Mouse (Mus musculus) embryonic facial prominence, embryonic 14.5 days (tissue): ENCODE data around the gene Hrh3. TPM values are rescaled to one million over a fixed set of nuclear protein-coding genes. Genes with fewer than 3 reads are reported as not detected.

ENCODE experiments used
- ATAC-seq: fragments of 200-750 bp; cut with Nextera tagmentation; 2 replicates; pipeline ENCODE4 v1.8.0; 2017; ENCODE audit warnings: low read depth, moderate number of reproducible peaks, moderate TSS enrichment
- DNase-seq: peaks from one replicate; pipeline ENCODE4 v3.0.0-alpha.2; 2015; ENCODE audit warnings: low spot score
- H3K27ac ChIP-seq: fragments of 300-500 bp; sonication (generic); replicated peaks from 2 replicates; pipeline ENCODE4 v1.5.1; 2014; ENCODE audit warnings: low read depth, mild to moderate bottlenecking, low read length, moderate library complexity
- H3K27me3 ChIP-seq: fragments of 300-500 bp; sonication (generic); replicated peaks from 2 replicates; pipeline ENCODE4 v1.6.1; 2014; ENCODE audit warnings: low read length; ENCODE audit not compliant: control insufficient read depth, insufficient read depth
- H3K36me3 ChIP-seq: fragments of 300-500 bp; sonication (generic); 2 replicates; pipeline ENCODE4 v1.6.1; 2014; ENCODE audit warnings: low read length, mixed read lengths; ENCODE audit not compliant: control insufficient read depth, insufficient read depth
- H3K4me1 ChIP-seq: fragments of 300-500 bp; sonication (generic); 2 replicates; pipeline ENCODE4 v1.6.1; 2014; ENCODE audit warnings: antibody characterized with exemption, low read length; ENCODE audit not compliant: control insufficient read depth, insufficient read depth
- H3K4me2 ChIP-seq: fragments of 300-500 bp; sonication (generic); 2 replicates; pipeline ENCODE4 v1.6.1; 2014; ENCODE audit warnings: low read depth, mild to moderate bottlenecking, low read length, moderate library complexity, mixed read lengths
- H3K4me3 ChIP-seq: fragments of 300-500 bp; sonication (generic); 2 replicates; pipeline ENCODE4 v1.5.1; 2014; ENCODE audit warnings: low read depth, mild to moderate bottlenecking, low read length
- H3K9ac ChIP-seq: fragments of 300-500 bp; sonication (generic); 2 replicates; pipeline ENCODE4 v1.6.1; 2014; ENCODE audit warnings: low read depth, mild to moderate bottlenecking, low read length, moderate library complexity, mixed read lengths
- H3K9me3 ChIP-seq: fragments of 300-500 bp; sonication (generic); 2 replicates; pipeline ENCODE4 v1.6.1; 2016; ENCODE audit warnings: low read length; ENCODE audit not compliant: control insufficient read depth
- WGBS: fragments of 180-500 bp; shearing (Covaris S2); extraction: QIAGEN DNeasy Blood & Tissue Kit; methylation state at CpG from one replicate; pipeline ENCODE4 v1.1.7; 2014; 5-methylcytosine and 5-hydroxymethylcytosine counted together
- polyA plus RNA-seq: library from polyadenylated mRNA; unstranded; fragments of >200 nt; fragmentation: Nextera tagmentation; extraction: Ambion mirVana; gene quantifications from 2 replicates; pipeline ENCODE4 v1.2.1, GENCODE M21; 2014

Hrh3 gene
- polyA plus RNA-seq, 1 experiment from 2014 or later = 0.11 TPM

- WGBS = 13% methylated on average over 14 of the region's 15 CpGs
- H3K4me3 ChIP-seq = no peak overlapping the region
- H3K36me3 ChIP-seq = no peaks in the 10 kb centered on the region
- no peak for DNase-seq
- H3K9me3 ChIP-seq = no peaks in the 10 kb centered on the region
- H3K4me2 ChIP-seq = peak overlapping the region; percentile 33; the same call in 1 of the 2 replicates
- no peak for ATAC-seq
- peaks cover 70% of the 10 kb centered on the region for H3K27me3 ChIP-seq
- H3K27ac ChIP-seq = no peak overlapping the region
- no peak overlapping the region for H3K9ac ChIP-seq
- peaks cover 8% of the 10 kb centered on the region; the same call in 1 of the 2 replicates for H3K4me1 ChIP-seq
Measured at GRCm38 (mm10) chr2:180099529-180099928, 4.8 kb downstream of the Hrh3 start.

DNA sequence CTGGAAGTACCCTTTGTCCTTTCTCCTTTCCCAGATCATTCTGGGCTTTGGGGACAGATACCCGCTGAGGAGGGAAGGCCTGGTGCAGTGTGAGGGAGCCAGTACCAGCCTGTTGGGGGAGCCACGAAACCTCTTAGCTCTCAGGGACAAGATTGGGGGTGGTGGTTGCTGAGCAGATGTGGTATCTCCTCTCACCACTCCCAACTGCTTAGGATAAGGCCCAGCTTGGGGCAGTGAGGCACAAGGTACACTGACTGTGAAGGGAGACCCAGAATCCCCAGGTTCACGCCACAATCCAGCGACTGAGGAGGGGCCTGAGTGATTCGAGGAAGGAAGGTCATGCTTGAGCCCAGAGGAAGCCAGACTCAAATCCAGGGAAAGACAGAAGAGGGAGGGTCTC, 6.1 kb downstream of the Hrh3 start:
- H3K9me3 ChIP-seq = no peaks in the 10 kb centered on the region
- no peak overlapping the region for H3K27ac ChIP-seq
- 40% methylated on average over 5 of the region's 5 CpGs for WGBS
- H3K4me3 ChIP-seq = no peak overlapping the region
- no peaks in the 10 kb centered on the region for H3K36me3 ChIP-seq
- peaks cover 56% of the 10 kb centered on the region for H3K27me3 ChIP-seq
- H3K9ac ChIP-seq = no peak overlapping the region
- DNase-seq (no peak), ATAC-seq (no peak)
- no peaks in the 10 kb centered on the region for H3K4me1 ChIP-seq
- H3K4me2 ChIP-seq = no peak overlapping the region

- ATAC-seq = no peak
- 39% methylated on average over 3 of the region's 3 CpGs for WGBS
Measured at GRCm38 (mm10) chr2:180097585-180097984, 6.7 kb downstream of the Hrh3 start.

GRCm38 (mm10) chr2:180095711-180096110, 8.6 kb downstream of the Hrh3 start:
- H3K9ac ChIP-seq = no peak overlapping the region
- ATAC-seq = peak; percentile 87
- H3K4me3 ChIP-seq = no peak overlapping the region
- 35% methylated on average over 4 of the region's 5 CpGs for WGBS
- peak; percentile 59 for DNase-seq
- no peaks in the 10 kb centered on the region for H3K36me3 ChIP-seq
- H3K27me3 ChIP-seq = peaks cover 32% of the 10 kb centered on the region
- H3K9me3 ChIP-seq = no peaks in the 10 kb centered on the region
- no peaks in the 10 kb centered on the region for H3K4me1 ChIP-seq
- no peak overlapping the region for H3K27ac ChIP-seq
- H3K4me2 ChIP-seq = no peak overlapping the region

More at GRCm38 (mm10) chr2:180097585-180097984, 6.7 kb downstream of the Hrh3 start:
- no peak for DNase-seq
- H3K4me2 ChIP-seq = no peak overlapping the region
- H3K9ac ChIP-seq = no peak overlapping the region
- H3K4me1 ChIP-seq = no peaks in the 10 kb centered on the region
- peaks cover 51% of the 10 kb centered on the region for H3K27me3 ChIP-seq
- no peaks in the 10 kb centered on the region for H3K36me3 ChIP-seq
- H3K4me3 ChIP-seq = no peak overlapping the region
- no peaks in the 10 kb centered on the region for H3K9me3 ChIP-seq
- no peak overlapping the region for H3K27ac ChIP-seq

GRCm38 (mm10) chr2:180090285-180090684, 14.0 kb downstream of the Hrh3 start:
- Histone ChIP-seq H3K4me2 (no peak overlapping the region), H3K4me1 (no peaks in the 10 kb centered on the region), H3K4me3 (no peak overlapping the region), H3K9me3 (no peaks in the 10 kb centered on the region), H3K9ac (no peak overlapping the region), H3K27me3 (no peaks in the 10 kb centered on the region), H3K27ac (no peak overlapping the region), H3K36me3 (0 out of 2 replicates have a peak, but pooled peaks cover 5% of the 10 kb centered on the region)
- 40% methylated on average over 11 of the region's 11 CpGs for WGBS
- ATAC-seq (no peak), DNase-seq (peak; percentile 45)

- no peak overlapping the region for H3K4me2 ChIP-seq
- H3K36me3 ChIP-seq = peaks cover 9% of the 10 kb centered on the region; the same call in 1 of the 2 replicates
- H3K27ac ChIP-seq = no peak overlapping the region
- no peaks in the 10 kb centered on the region for H3K9me3 ChIP-seq
- no peaks in the 10 kb centered on the region; the same call in 1 of the 2 replicates for H3K4me1 ChIP-seq
- DNase-seq (no peak), ATAC-seq (no peak)
- H3K9ac ChIP-seq = no peak overlapping the region
- 92% methylated on average over 4 of the region's 4 CpGs for WGBS
- H3K4me3 ChIP-seq = no peak overlapping the region
- H3K27me3 ChIP-seq = no peaks in the 10 kb centered on the region
Measured at GRCm38 (mm10) chr2:180087472-180087871, 16.8 kb downstream of the Hrh3 start.

DNA sequence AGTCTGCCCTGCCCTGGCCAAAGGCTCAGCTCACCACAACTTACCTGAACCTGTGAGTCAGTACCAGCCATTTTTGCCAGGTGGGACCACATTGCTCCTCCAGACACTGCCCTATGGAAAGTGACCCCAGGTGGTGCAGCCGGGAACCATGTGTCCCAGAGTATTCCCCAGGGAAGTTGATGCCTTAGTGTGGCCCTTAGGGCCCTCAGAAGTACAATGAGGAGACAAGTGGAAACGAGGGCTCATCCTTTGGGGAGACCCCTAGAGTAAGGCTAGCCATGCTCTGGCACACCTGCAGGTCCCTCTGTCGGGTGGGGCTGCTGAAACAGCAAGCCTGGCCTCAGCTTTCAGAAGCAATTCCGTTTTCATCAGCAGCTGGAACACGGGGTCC, 17.7 kb downstream of the Hrh3 start:
- no peak overlapping the region for H3K4me3 ChIP-seq
- H3K9me3 ChIP-seq = no peaks in the 10 kb centered on the region
- no peak overlapping the region for H3K4me2 ChIP-seq
- H3K36me3 ChIP-seq = peaks cover 18% of the 10 kb centered on the region; the same call in 1 of the 2 replicates
- no peaks in the 10 kb centered on the region; the same call in 1 of the 2 replicates for H3K4me1 ChIP-seq
- 76% methylated on average over 5 of the region's 5 CpGs for WGBS
- H3K27me3 ChIP-seq = no peaks in the 10 kb centered on the region
- H3K9ac ChIP-seq = no peak overlapping the region
- H3K27ac ChIP-seq = no peak overlapping the region
- ATAC-seq (no peak), DNase-seq (no peak)

- no peaks in the 10 kb centered on the region for H3K9me3 ChIP-seq
- ATAC-seq (no peak), DNase-seq (no peak)
- H3K4me3 ChIP-seq = no peak overlapping the region
- H3K27me3 ChIP-seq = no peaks in the 10 kb centered on the region
- no peak overlapping the region for H3K4me2 ChIP-seq
- no peak overlapping the region for H3K27ac ChIP-seq
- H3K36me3 ChIP-seq = peaks cover 21% of the 10 kb centered on the region; the same call in 1 of the 2 replicates
- WGBS = 87% methylated on average over 14 of the region's 16 CpGs
- H3K4me1 ChIP-seq = no peaks in the 10 kb centered on the region; the same call in 1 of the 2 replicates
- no peak overlapping the region for H3K9ac ChIP-seq
Measured at GRCm38 (mm10) chr2:180085926-180086636, 18.2 kb downstream of the Hrh3 start.

DNA sequence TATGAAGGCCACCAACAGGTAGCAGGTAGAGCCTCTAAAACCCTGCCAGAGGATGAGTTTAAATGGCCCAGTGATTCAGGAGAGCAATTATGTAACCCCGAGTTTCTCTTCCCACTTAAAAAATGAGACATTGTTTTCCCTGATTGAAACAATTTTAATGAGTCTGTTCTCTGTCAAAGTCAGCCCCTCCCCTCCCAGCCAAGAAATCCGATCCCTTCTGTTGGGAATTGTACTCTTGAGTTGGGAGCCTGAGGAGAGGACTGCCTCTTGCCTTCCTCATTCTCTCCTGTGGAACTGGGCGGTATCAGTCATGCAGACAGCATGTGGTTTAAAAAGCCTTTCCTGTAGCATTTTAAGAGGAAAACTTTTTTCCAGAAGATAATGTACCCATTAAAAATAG, 19.7 kb downstream of the Hrh3 start:
- WGBS = 29% methylated on average over 3 of the region's 3 CpGs
- Histone ChIP-seq H3K4me2 (no peak overlapping the region), H3K9ac (no peak overlapping the region), H3K27me3 (no peaks in the 10 kb centered on the region), H3K4me1 (no peaks in the 10 kb centered on the region; the same call in 1 of the 2 replicates), H3K9me3 (no peaks in the 10 kb centered on the region), H3K4me3 (no peak overlapping the region), H3K36me3 (peaks cover 21% of the 10 kb centered on the region; the same call in 1 of the 2 replicates), H3K27ac (no peak overlapping the region)
- no peak for ATAC-seq
- peak; percentile 45 for DNase-seq
